Mouse (Mus musculus): ENCODE results near the gene Sertad3. TPM values are rescaled to one million over a fixed set of nuclear protein-coding genes. Genes with fewer than 3 reads are reported as not detected.

Gene Sertad3
- polyA plus RNA-seq (2014; fragmentation: Nextera tagmentation; extraction: Ambion mirVana): 25.1 TPM in 2 replicates

DNA sequence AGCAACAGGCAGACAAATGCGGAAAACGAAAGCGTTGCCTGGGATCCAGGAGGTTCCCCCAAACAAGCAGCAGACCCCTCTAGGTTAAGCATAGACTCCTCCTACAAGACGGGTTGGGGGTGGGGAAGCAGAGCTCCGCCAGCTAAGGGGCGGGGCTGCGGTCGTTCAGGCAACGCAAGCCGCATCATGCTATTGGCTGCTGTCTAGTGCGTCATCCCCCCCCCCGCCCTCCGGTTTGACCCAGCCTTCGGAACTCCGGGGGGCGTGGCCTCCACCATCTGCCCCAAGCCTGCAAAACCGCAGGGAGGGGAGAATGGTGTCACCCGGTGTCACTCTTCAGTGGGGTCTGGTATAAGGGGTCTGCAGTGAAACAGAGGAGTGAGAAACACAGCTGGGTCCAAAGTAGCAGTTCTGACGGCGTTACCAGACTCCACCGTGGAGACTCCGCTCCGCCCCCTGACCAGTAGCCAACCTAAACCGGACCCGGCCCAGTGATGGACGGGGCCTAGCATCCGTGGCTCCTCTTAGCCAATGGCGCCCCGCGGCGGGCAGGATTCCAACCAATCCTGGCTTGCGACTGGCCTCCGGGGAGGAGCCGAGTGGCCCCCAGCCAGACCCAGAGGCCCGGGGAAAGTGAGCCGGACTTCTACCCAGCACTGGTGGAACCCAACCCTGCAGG is at the start of gene Sertad3:
Sertad3 (plus strand) TSS at position 613 of the 679 bp plus-strand sequence.
- Histone ChIP-seq H3K27ac (ENCODE audit: low read depth, low read length) (peak within 1 kb of the TSS; percentile 96), H3K4me1 (ENCODE audit: control insufficient read depth, insufficient read depth, low read length) (peaks cover 18% of the 10 kb centered on the region), H3K36me3 (ENCODE audit: control insufficient read depth, insufficient read depth, low read length) (peaks cover 14% of the 10 kb centered on the region), H3K27me3 (ENCODE audit: control insufficient read depth, insufficient read depth, low read length) (no peaks in the 10 kb centered on the region), H3K4me2 (replicated peaks; ENCODE audit: low read depth, low read length) (peak within 1 kb of the TSS; percentile 72), H3K9me3 (ENCODE audit: control insufficient read depth, low read length) (no peaks in the 10 kb centered on the region), H3K4me3 (ENCODE audit: low read length) (peak within 1 kb of the TSS; percentile 72), H3K9ac (ENCODE audit: low read depth, low read length) (peak within 1 kb of the TSS; percentile 74)
- ATAC-seq (ENCODE audit: low FRiP score, low TSS enrichment): peak; percentile 93
- under 1% methylated on average over 36 of the region's 36 CpGs for WGBS

DNA sequence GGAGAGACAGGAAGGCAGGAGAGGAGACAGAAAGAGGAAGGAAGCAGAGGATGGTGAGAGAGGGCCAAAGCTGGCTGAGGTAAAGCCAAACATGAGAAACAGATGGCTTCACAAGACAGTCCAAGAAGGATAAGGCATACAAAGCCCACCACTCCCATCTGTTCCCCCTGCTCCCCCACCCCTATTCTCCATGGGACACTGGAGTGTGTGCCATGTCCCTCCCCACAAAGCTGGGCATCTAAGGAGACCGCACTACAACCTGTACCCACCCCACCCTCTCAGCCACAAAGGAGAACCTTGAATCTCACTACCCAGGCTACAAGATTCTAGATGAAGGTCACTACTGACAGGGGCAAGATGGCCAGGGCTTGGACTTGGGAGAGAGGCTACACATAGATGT is 46.2 kb upstream of the Sertad3 start:
- no peaks in the 10 kb centered on the region; the same call in 1 of the 2 replicates for H3K9me3 ChIP-seq (ENCODE audit: control insufficient read depth, low read length)
- H3K36me3 ChIP-seq (ENCODE audit: control insufficient read depth, insufficient read depth, low read length): no peaks in the 10 kb centered on the region
- no peak overlapping the region for H3K9ac ChIP-seq (ENCODE audit: low read depth, low read length)
- WGBS: 100% methylated on average over 1 of the region's 1 CpGs
- no peak overlapping the region for H3K4me3 ChIP-seq (ENCODE audit: low read length)
- H3K4me1 ChIP-seq (ENCODE audit: control insufficient read depth, insufficient read depth, low read length): no peaks in the 10 kb centered on the region
- no peaks in the 10 kb centered on the region for H3K27me3 ChIP-seq (ENCODE audit: control insufficient read depth, insufficient read depth, low read length)
- ATAC-seq (ENCODE audit: low FRiP score, low TSS enrichment): no peak
- no peak overlapping the region for H3K27ac ChIP-seq (ENCODE audit: low read depth, low read length)
- no peak overlapping the region for H3K4me2 ChIP-seq (replicated peaks; ENCODE audit: low read depth, low read length)

DNA sequence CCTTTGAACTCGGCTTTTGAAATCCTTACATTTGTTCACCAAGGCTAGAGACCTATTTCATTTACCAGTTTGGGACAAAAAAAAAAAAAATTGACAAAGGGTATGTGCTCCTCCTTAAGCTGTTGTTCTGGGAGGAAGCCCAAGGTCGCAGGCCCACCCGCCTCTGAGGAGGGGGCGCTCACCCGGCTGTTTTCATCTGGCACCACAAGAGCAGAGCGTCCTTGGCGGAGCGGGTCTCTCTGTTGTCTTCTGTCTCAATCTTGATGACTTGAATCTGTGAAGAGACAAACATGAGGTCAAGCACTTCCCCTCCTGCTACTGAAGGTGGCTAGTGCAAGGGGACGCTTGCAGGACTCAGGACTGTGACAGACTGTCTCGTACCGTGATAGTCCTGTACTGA is 45.6 kb upstream of the Sertad3 start:
- no peak overlapping the region for H3K9ac ChIP-seq (ENCODE audit: low read depth, low read length)
- no peak for ATAC-seq (ENCODE audit: low FRiP score, low TSS enrichment)
- WGBS: 79% methylated on average over 11 of the region's 11 CpGs

DNA sequence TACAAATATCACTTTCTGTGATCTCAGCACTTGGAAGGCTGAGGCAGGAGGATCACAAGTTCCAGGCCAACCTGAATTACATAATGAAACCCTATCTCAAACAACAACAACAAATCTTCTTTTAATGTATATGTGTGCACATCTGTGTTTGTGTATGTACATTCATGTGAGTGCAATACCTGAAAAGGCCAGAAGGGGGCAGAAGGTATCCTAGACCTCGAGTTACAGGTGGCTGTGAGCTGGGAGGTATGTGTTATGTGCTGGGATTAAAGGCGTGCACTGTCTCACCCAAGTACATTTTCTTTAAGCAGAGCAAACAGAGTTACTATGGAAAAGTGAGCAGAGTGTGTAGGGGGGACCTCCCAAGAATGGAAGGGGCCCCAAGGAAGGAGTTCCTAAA is 44.4 kb upstream of the Sertad3 start:
- Histone ChIP-seq H3K9me3 (ENCODE audit: control insufficient read depth, low read length) (no peaks in the 10 kb centered on the region; the same call in 1 of the 2 replicates), H3K27ac (ENCODE audit: low read depth, low read length) (no peak overlapping the region), H3K4me3 (ENCODE audit: low read length) (no peak overlapping the region), H3K27me3 (ENCODE audit: control insufficient read depth, insufficient read depth, low read length) (peaks cover 8% of the 10 kb centered on the region), H3K36me3 (ENCODE audit: control insufficient read depth, insufficient read depth, low read length) (no peaks in the 10 kb centered on the region), H3K9ac (ENCODE audit: low read depth, low read length) (no peak overlapping the region), H3K4me1 (ENCODE audit: control insufficient read depth, insufficient read depth, low read length) (no peaks in the 10 kb centered on the region), H3K4me2 (replicated peaks; ENCODE audit: low read depth, low read length) (no peak overlapping the region)
- WGBS: 64% methylated on average over 2 of the region's 2 CpGs
- no peak for ATAC-seq (ENCODE audit: low FRiP score, low TSS enrichment)

More for the DNA sequence above, 45.6 kb upstream of the Sertad3 start:
- H3K27ac ChIP-seq (ENCODE audit: low read depth, low read length): no peak overlapping the region
- H3K9me3 ChIP-seq (ENCODE audit: control insufficient read depth, low read length): no peaks in the 10 kb centered on the region; the same call in 1 of the 2 replicates
- no peaks in the 10 kb centered on the region for H3K4me1 ChIP-seq (ENCODE audit: control insufficient read depth, insufficient read depth, low read length)
- H3K4me3 ChIP-seq (ENCODE audit: low read length): no peak overlapping the region
- no peaks in the 10 kb centered on the region for H3K36me3 ChIP-seq (ENCODE audit: control insufficient read depth, insufficient read depth, low read length)
- no peak overlapping the region for H3K4me2 ChIP-seq (replicated peaks; ENCODE audit: low read depth, low read length)
- 0 out of 2 replicates have a peak, but pooled peaks cover 1% of the 10 kb centered on the region for H3K27me3 ChIP-seq (ENCODE audit: control insufficient read depth, insufficient read depth, low read length)

DNA sequence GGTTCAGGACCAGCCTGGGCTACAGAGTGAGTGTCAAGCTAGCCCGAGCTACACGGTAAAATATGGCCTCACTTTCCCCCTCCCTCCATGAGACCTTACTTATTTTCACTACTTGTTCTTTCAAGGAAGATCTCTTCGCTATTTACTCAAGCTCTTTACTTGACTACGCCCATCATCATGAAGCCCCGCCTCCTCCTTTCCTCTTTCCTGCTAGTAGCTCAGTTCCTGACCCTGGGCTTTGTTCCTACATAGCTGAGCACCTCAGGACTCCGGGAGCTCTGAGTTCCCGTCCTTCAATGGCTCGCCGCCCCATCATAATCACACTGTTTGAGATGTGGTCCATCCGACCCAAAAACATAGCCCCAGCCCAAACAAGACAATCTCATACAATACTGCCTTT is 40.2 kb upstream of the Sertad3 start:
- Histone ChIP-seq H3K27me3 (ENCODE audit: control insufficient read depth, insufficient read depth, low read length) (peaks cover 15% of the 10 kb centered on the region), H3K4me1 (ENCODE audit: control insufficient read depth, insufficient read depth, low read length) (no peaks in the 10 kb centered on the region), H3K9me3 (ENCODE audit: control insufficient read depth, low read length) (no peaks in the 10 kb centered on the region; the same call in none of the 2 replicates), H3K27ac (ENCODE audit: low read depth, low read length) (no peak overlapping the region), H3K36me3 (ENCODE audit: control insufficient read depth, insufficient read depth, low read length) (no peaks in the 10 kb centered on the region), H3K4me2 (replicated peaks; ENCODE audit: low read depth, low read length) (no peak overlapping the region), H3K4me3 (ENCODE audit: low read length) (no peak overlapping the region), H3K9ac (ENCODE audit: low read depth, low read length) (no peak overlapping the region)
- 29% methylated on average over 10 of the region's 10 CpGs for WGBS
- no peak for ATAC-seq (ENCODE audit: low FRiP score, low TSS enrichment)

DNA sequence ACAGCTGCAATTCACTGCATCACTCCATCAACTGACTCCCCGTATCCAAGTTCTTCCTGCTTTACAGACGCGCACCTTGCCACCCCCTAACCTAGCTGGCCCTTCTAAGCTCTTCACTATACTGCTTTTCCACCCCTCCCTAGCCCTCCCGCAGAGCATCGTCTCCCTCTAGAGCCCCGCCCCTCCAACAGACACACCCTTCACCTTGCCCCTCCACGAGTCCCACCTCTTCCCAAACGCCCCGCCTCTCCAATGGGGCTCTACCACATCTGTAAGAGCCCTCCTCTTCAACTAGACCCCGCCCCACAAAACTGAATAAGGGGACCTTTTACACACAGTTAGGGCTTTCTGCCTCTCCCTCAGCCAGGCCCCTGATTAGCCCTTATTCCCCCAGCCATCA is 39.8 kb upstream of the Sertad3 start:
- WGBS: 14% methylated on average over 10 of the region's 10 CpGs
- Histone ChIP-seq H3K9me3 (ENCODE audit: control insufficient read depth, low read length) (no peaks in the 10 kb centered on the region; the same call in none of the 2 replicates), H3K27me3 (ENCODE audit: control insufficient read depth, insufficient read depth, low read length) (peaks cover 15% of the 10 kb centered on the region), H3K36me3 (ENCODE audit: control insufficient read depth, insufficient read depth, low read length) (no peaks in the 10 kb centered on the region), H3K27ac (ENCODE audit: low read depth, low read length) (no peak overlapping the region), H3K4me3 (ENCODE audit: low read length) (no peak overlapping the region), H3K9ac (ENCODE audit: low read depth, low read length) (no peak overlapping the region), H3K4me1 (ENCODE audit: control insufficient read depth, insufficient read depth, low read length) (no peaks in the 10 kb centered on the region), H3K4me2 (replicated peaks; ENCODE audit: low read depth, low read length) (no peak overlapping the region)
- ATAC-seq (ENCODE audit: low FRiP score, low TSS enrichment): no peak

DNA sequence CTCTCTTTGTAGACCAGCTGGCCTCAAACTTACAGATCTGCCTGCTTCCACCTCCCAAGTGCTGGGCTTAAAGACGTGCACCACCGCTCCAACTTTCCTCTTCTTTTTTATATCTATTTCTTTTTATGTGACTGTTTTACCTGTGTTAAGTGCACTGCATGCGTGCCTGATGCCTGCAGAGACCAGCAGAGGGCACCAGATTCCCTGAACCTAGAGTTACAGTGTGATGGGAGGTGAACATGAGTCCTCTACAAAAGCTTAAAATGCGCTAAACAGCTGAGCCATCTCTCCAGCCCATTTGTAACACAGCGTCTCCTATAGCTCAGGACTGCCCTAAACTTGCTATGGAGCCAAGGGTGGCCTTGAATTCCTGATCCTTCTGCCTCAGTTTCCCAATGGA is 36.0 kb upstream of the Sertad3 start:
- no peak overlapping the region for H3K4me2 ChIP-seq (replicated peaks; ENCODE audit: low read depth, low read length)
- no peak overlapping the region for H3K27ac ChIP-seq (ENCODE audit: low read depth, low read length)
- 63% methylated on average over 5 of the region's 5 CpGs for WGBS
- no peak overlapping the region for H3K9ac ChIP-seq (ENCODE audit: low read depth, low read length)
- H3K36me3 ChIP-seq (ENCODE audit: control insufficient read depth, insufficient read depth, low read length): no peaks in the 10 kb centered on the region
- no peak for ATAC-seq (ENCODE audit: low FRiP score, low TSS enrichment)
- peaks cover 15% of the 10 kb centered on the region for H3K27me3 ChIP-seq (ENCODE audit: control insufficient read depth, insufficient read depth, low read length)
- H3K9me3 ChIP-seq (ENCODE audit: control insufficient read depth, low read length): no peaks in the 10 kb centered on the region; the same call in 1 of the 2 replicates
- H3K4me3 ChIP-seq (ENCODE audit: low read length): no peak overlapping the region
- H3K4me1 ChIP-seq (ENCODE audit: control insufficient read depth, insufficient read depth, low read length): no peaks in the 10 kb centered on the region

DNA sequence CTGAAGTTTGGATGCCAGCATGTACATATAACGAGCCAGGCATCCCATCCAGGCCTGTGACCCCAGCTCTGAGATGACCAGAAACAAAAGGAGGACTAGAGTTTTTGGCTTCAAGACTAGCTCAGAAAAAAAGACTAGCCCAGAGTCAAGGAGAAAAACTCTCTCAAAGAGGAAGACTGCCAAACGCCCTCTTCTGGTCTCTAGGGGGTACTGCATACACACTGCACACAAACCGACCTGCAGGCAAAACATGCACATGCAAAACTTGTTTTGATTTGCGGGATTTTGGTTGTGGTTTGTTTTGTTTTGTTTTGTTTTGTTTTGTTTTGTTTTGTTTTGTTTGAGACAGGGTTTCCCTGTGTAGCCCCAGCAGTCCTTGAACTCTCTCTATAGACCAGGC is 33.6 kb upstream of the Sertad3 start:
- WGBS: 80% methylated on average over 4 of the region's 4 CpGs
- Histone ChIP-seq H3K4me2 (replicated peaks; ENCODE audit: low read depth, low read length) (no peak overlapping the region), H3K4me1 (ENCODE audit: control insufficient read depth, insufficient read depth, low read length) (no peaks in the 10 kb centered on the region), H3K36me3 (ENCODE audit: control insufficient read depth, insufficient read depth, low read length) (no peaks in the 10 kb centered on the region), H3K27ac (ENCODE audit: low read depth, low read length) (no peak overlapping the region), H3K9ac (ENCODE audit: low read depth, low read length) (no peak overlapping the region), H3K4me3 (ENCODE audit: low read length) (no peak overlapping the region), H3K9me3 (ENCODE audit: control insufficient read depth, low read length) (no peaks in the 10 kb centered on the region; the same call in 1 of the 2 replicates), H3K27me3 (ENCODE audit: control insufficient read depth, insufficient read depth, low read length) (peaks cover under 1% of the 10 kb centered on the region)
- ATAC-seq (ENCODE audit: low FRiP score, low TSS enrichment): no peak

DNA sequence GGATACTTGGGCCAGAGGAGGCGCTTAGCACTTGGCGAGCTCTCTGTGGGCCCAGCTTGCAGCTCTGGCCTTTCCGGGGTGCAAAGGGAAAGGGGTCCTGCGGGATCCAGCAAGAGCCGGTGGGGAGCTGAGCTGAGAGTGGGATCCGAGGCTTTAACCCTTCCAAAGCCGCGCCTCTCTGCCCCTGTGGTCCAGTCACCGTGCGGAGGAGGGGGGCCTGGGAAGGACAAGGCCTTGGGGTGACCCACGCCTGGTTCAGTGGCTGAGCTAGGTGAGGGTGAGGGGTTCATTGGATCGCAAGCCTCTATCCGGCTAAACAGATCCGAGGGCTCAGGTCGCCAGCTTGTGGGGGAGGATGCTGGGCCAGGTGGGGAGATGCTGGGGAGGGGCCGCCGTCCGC is 27.5 kb upstream of the Sertad3 start:
- H3K9me3 ChIP-seq (ENCODE audit: control insufficient read depth, low read length): no peaks in the 10 kb centered on the region
- peak overlapping the region; percentile 46 for H3K4me3 ChIP-seq (ENCODE audit: low read length)
- H3K9ac ChIP-seq (ENCODE audit: low read depth, low read length): peak overlapping the region; percentile 68
- peaks cover 13% of the 10 kb centered on the region for H3K27me3 ChIP-seq (ENCODE audit: control insufficient read depth, insufficient read depth, low read length)
- no peaks in the 10 kb centered on the region for H3K36me3 ChIP-seq (ENCODE audit: control insufficient read depth, insufficient read depth, low read length)
- H3K4me2 ChIP-seq (replicated peaks; ENCODE audit: low read depth, low read length): peak overlapping the region; percentile 97
- WGBS: 5% methylated on average over 18 of the region's 18 CpGs
- H3K27ac ChIP-seq (ENCODE audit: low read depth, low read length): no peak overlapping the region
- 0 out of 2 replicates have a peak, but pooled peaks cover 6% of the 10 kb centered on the region for H3K4me1 ChIP-seq (ENCODE audit: control insufficient read depth, insufficient read depth, low read length)
- no peak; the same call in 1 of the 2 replicates for ATAC-seq (ENCODE audit: low FRiP score, low TSS enrichment)
